Mouse (Mus musculus): ENCODE measurements around the gene Mybbp1a.

DNA sequence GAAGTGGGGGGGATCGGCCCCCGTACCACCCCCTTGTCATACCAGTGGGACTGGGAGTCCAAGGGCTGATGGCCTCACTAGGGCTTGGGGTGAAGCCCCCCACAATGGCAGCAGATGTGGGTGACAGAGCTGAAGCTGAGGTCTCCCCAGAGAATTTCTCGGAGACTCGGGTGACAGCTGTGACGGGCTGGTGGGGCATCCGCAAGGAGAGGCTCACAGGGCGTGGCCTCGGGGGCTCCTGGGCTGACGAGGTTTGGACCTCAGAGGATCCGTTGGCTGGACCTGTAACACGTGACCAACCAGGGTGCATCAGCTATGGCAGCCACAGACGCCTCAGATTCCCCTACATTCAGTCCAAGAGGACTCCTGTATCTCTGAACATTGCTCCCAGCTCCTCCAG is 38.2 kb upstream of the Mybbp1a start:
- no peak for TF ChIP-seq CTCF (IDR thresholded peaks at IDR 0.05; ENCODE audit: extremely low read depth, insufficient read length, insufficient replicate concordance, low read depth, low read length)
- no peak for TF ChIP-seq POLR2A (IDR thresholded peaks at IDR 0.05; ENCODE audit: low read depth, low read length)
